Mouse (Mus musculus): ENCODE measurements around the gene Noa1. TPM values are rescaled to one million over a fixed set of nuclear protein-coding genes. Genes with fewer than 3 reads are reported as not detected.

Noa1 gene
- polyA plus RNA-seq, 1 experiment: 18.4 TPM

- H3K27ac ChIP-seq (ENCODE audit: insufficient read depth, low read length): no peak overlapping the region
- no peak overlapping the region for H3K4me3 ChIP-seq (ENCODE audit: insufficient read depth, low read length)
- no peak for TF ChIP-seq CTCF (IDR thresholded peaks at IDR 0.05; ENCODE audit: extremely low read depth, insufficient read depth, low read length)
- TF ChIP-seq POLR2A (IDR thresholded peaks at IDR 0.05; ENCODE audit: extremely low read depth, insufficient read depth, low read length): no peak
- H3K4me1 ChIP-seq (ENCODE audit: control insufficient read depth, insufficient read depth, low read length): no peaks in the 10 kb centered on the region
Observed at GRCm38 (mm10) chr5:77261137-77261536, 48.7 kb downstream of the Noa1 start.

GRCm38 (mm10) chr5:77260141-77260540 is 49.7 kb downstream of the Noa1 start:
- TF ChIP-seq POLR2A (IDR thresholded peaks at IDR 0.05; ENCODE audit: extremely low read depth, insufficient read depth, low read length) (no peak), CTCF (IDR thresholded peaks at IDR 0.05; ENCODE audit: extremely low read depth, insufficient read depth, low read length) (no peak)
- no peak overlapping the region for H3K4me3 ChIP-seq (ENCODE audit: insufficient read depth, low read length)
- no peaks in the 10 kb centered on the region for H3K4me1 ChIP-seq (ENCODE audit: control insufficient read depth, insufficient read depth, low read length)
- H3K27ac ChIP-seq (ENCODE audit: insufficient read depth, low read length): no peak overlapping the region

GRCm38 (mm10) chr5:77259315-77259714 is 50.6 kb downstream of the Noa1 start:
- Histone ChIP-seq H3K4me1 (ENCODE audit: control insufficient read depth, insufficient read depth, low read length) (no peaks in the 10 kb centered on the region), H3K4me3 (ENCODE audit: insufficient read depth, low read length) (no peak overlapping the region), H3K27ac (ENCODE audit: insufficient read depth, low read length) (no peak overlapping the region)
- TF ChIP-seq CTCF (IDR thresholded peaks at IDR 0.05; ENCODE audit: extremely low read depth, insufficient read depth, low read length) (no peak), POLR2A (IDR thresholded peaks at IDR 0.05; ENCODE audit: extremely low read depth, insufficient read depth, low read length) (no peak)

GRCm38 (mm10) chr5:77257603-77258002 is 52.3 kb downstream of the Noa1 start:
- no peaks in the 10 kb centered on the region for H3K4me1 ChIP-seq (ENCODE audit: control insufficient read depth, insufficient read depth, low read length)

GRCm38 (mm10) chr5:77254402-77254801 is 55.5 kb downstream of the Noa1 start:
- Histone ChIP-seq H3K27ac (ENCODE audit: insufficient read depth, low read length) (no peak overlapping the region), H3K4me1 (ENCODE audit: control insufficient read depth, insufficient read depth, low read length) (no peaks in the 10 kb centered on the region), H3K4me3 (ENCODE audit: insufficient read depth, low read length) (no peak overlapping the region)
- TF ChIP-seq CTCF (IDR thresholded peaks at IDR 0.05; ENCODE audit: extremely low read depth, insufficient read depth, low read length) (no peak), POLR2A (IDR thresholded peaks at IDR 0.05; ENCODE audit: extremely low read depth, insufficient read depth, low read length) (no peak)

More at GRCm38 (mm10) chr5:77257603-77258002, 52.3 kb downstream of the Noa1 start:
- Histone ChIP-seq H3K27ac (ENCODE audit: insufficient read depth, low read length) (no peak overlapping the region), H3K4me3 (ENCODE audit: insufficient read depth, low read length) (no peak overlapping the region)
- TF ChIP-seq CTCF (IDR thresholded peaks at IDR 0.05; ENCODE audit: extremely low read depth, insufficient read depth, low read length): no peak
- no peak for TF ChIP-seq POLR2A (IDR thresholded peaks at IDR 0.05; ENCODE audit: extremely low read depth, insufficient read depth, low read length)

- TF ChIP-seq POLR2A (IDR thresholded peaks at IDR 0.05; ENCODE audit: extremely low read depth, insufficient read depth, low read length) (no peak), CTCF (IDR thresholded peaks at IDR 0.05; ENCODE audit: extremely low read depth, insufficient read depth, low read length) (no peak)
- Histone ChIP-seq H3K4me1 (ENCODE audit: control insufficient read depth, insufficient read depth, low read length) (no peaks in the 10 kb centered on the region), H3K4me3 (ENCODE audit: insufficient read depth, low read length) (no peak overlapping the region), H3K27ac (ENCODE audit: insufficient read depth, low read length) (no peak overlapping the region)
Observed at GRCm38 (mm10) chr5:77253154-77253553, 56.7 kb downstream of the Noa1 start.

- TF ChIP-seq POLR2A (IDR thresholded peaks at IDR 0.05; ENCODE audit: extremely low read depth, insufficient read depth, low read length) (no peak), CTCF (IDR thresholded peaks at IDR 0.05; ENCODE audit: extremely low read depth, insufficient read depth, low read length) (no peak)
- H3K4me3 ChIP-seq (ENCODE audit: insufficient read depth, low read length): no peak overlapping the region
- no peak overlapping the region for H3K27ac ChIP-seq (ENCODE audit: insufficient read depth, low read length)
- no peaks in the 10 kb centered on the region for H3K4me1 ChIP-seq (ENCODE audit: control insufficient read depth, insufficient read depth, low read length)
Observed at GRCm38 (mm10) chr5:77252115-77252827, 57.6 kb downstream of the Noa1 start.

GRCm38 (mm10) chr5:77251656-77252055 is 58.2 kb downstream of the Noa1 start:
- TF ChIP-seq POLR2A (IDR thresholded peaks at IDR 0.05; ENCODE audit: extremely low read depth, insufficient read depth, low read length) (no peak), CTCF (IDR thresholded peaks at IDR 0.05; ENCODE audit: extremely low read depth, insufficient read depth, low read length) (no peak)
- H3K27ac ChIP-seq (ENCODE audit: insufficient read depth, low read length): no peak overlapping the region
- no peaks in the 10 kb centered on the region for H3K4me1 ChIP-seq (ENCODE audit: control insufficient read depth, insufficient read depth, low read length)
- H3K4me3 ChIP-seq (ENCODE audit: insufficient read depth, low read length): no peak overlapping the region

GRCm38 (mm10) chr5:77250083-77250482 is 59.8 kb downstream of the Noa1 start:
- no peak overlapping the region for H3K27ac ChIP-seq (ENCODE audit: insufficient read depth, low read length)
- no peak for TF ChIP-seq POLR2A (IDR thresholded peaks at IDR 0.05; ENCODE audit: extremely low read depth, insufficient read depth, low read length)
- H3K4me3 ChIP-seq (ENCODE audit: insufficient read depth, low read length): no peak overlapping the region
- H3K4me1 ChIP-seq (ENCODE audit: control insufficient read depth, insufficient read depth, low read length): no peaks in the 10 kb centered on the region
